Mouse (Mus musculus) bone marrow macrophage, adult 2 months (primary cell): ENCODE measurements around the gene Flg.

Source experiments
- CTCF ChIP-seq: IDR thresholded peaks from 2 replicates; pipeline ENCODE4 v1.5.1; 2012; ENCODE audit warnings: low read depth, mild to moderate bottlenecking, low read length, moderate library complexity
- POLR2A ChIP-seq: IDR thresholded peaks from 2 replicates; pipeline ENCODE4 v1.6.1; 2012; ENCODE audit warnings: mild to moderate bottlenecking, low read depth, low read length, borderline replicate concordance

DNA sequence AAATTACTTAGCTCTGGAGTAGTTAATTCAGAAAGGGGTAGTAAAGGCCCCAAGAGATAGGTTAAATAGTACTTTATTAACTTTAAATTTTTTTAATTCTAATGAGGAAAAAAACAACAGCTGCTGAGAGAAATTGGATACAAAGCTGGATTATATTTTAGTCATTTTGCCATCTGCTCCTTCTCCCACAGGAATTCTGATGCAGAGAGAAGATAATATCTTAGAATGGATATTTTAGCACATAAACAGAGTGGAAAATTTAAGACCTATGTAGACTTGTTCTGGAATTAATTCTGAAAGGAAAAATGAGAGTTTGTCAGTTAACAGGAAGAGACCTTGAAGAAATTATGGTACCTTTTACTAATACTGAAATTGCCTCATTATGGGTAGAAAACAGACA is 64.4 kb downstream of the Flg start:
- TF ChIP-seq POLR2A: no peak
- no peak for TF ChIP-seq CTCF
